Mouse (Mus musculus): ENCODE results near the gene Calcoco1.
"Not testable (repeated sequence)": the region's sequence is repeated elsewhere in the genome, so short reads cannot be mapped to it uniquely, and the experiment has no call there.

Calcoco1 gene

GRCm38 (mm10) chr15:102692991-102693411 is 29.0 kb downstream of the Calcoco1 start:
- DNase-seq (ENCODE audit: low read depth, low spot score) = no peak

- DNase-seq (ENCODE audit: low read depth, low spot score) = no peak
Observed at GRCm38 (mm10) chr15:102692321-102692804, 29.6 kb downstream of the Calcoco1 start.

GRCm38 (mm10) chr15:102685791-102686190 is 36.2 kb downstream of the Calcoco1 start:
- no peak for DNase-seq (ENCODE audit: low read depth, low spot score)

GRCm38 (mm10) chr15:102683670-102684069 is 38.3 kb downstream of the Calcoco1 start:
- DNase-seq (ENCODE audit: low read depth, low spot score) = no peak

GRCm38 (mm10) chr15:102676345-102676744 is 45.6 kb downstream of the Calcoco1 start:
- no peak for DNase-seq (ENCODE audit: low read depth, low spot score)

GRCm38 (mm10) chr15:102673548-102673947 is 48.4 kb downstream of the Calcoco1 start:
- peak; percentile 81 for DNase-seq (ENCODE audit: low read depth, low spot score)

- DNase-seq (ENCODE audit: low read depth, low spot score) = peak; percentile 65
Observed at GRCm38 (mm10) chr15:102672215-102673071, 49.5 kb downstream of the Calcoco1 start, which contains the start of gene Atp5g2. Gene Atp5g2 (minus strand): TSS chr15:102672352.

GRCm38 (mm10) chr15:102671721-102672214 is 50.2 kb downstream of the Calcoco1 start:
- peak; percentile 84 for DNase-seq (ENCODE audit: low read depth, low spot score)

- DNase-seq (ENCODE audit: low read depth, low spot score) = peak; percentile 100
Observed at GRCm38 (mm10) chr15:102670767-102671575, 51.0 kb downstream of the Calcoco1 start.

- no peak for DNase-seq (ENCODE audit: low read depth, low spot score)
Observed at GRCm38 (mm10) chr15:102670281-102670680, 51.7 kb downstream of the Calcoco1 start.

GRCm38 (mm10) chr15:102669571-102669970 is 52.4 kb downstream of the Calcoco1 start:
- DNase-seq (ENCODE audit: low read depth, low spot score) = no peak

GRCm38 (mm10) chr15:102665494-102665893 is 56.5 kb downstream of the Calcoco1 start:
- DNase-seq (ENCODE audit: low read depth, low spot score) = peak; percentile 59

GRCm38 (mm10) chr15:102663825-102664224 is 58.2 kb downstream of the Calcoco1 start:
- DNase-seq (ENCODE audit: low read depth, low spot score) = no peak

GRCm38 (mm10) chr15:102662601-102663000 is 59.4 kb downstream of the Calcoco1 start:
- not testable (repeated sequence) for DNase-seq (ENCODE audit: low read depth, low spot score)

GRCm38 (mm10) chr15:102657926-102658381 is 64.0 kb downstream of the Calcoco1 start:
- DNase-seq (ENCODE audit: low read depth, low spot score) = peak; percentile 16
